Mouse (Mus musculus) erythroblast, adult 5-6 weeks (primary cell): Measurements from ENCODE around the gene Gm20479. TPM values are rescaled to one million over a fixed set of nuclear protein-coding genes. Genes with fewer than 3 reads are reported as not detected.
A peak's percentile ranks its signal among the peaks of the same experiment; 100 is the strongest.

Experiments
- ATAC-seq: replicated peaks from 2 replicates; pipeline ENCODE4 v1.8.0; 2016; ENCODE audit warnings: moderate number of reproducible peaks, mild to moderate bottlenecking, moderate TSS enrichment, inconsistent platforms; ENCODE audit not compliant: poor library complexity, low FRiP score, severe bottlenecking
- total RNA-seq, 2 experiments: library from RNA; stranded (forward) in 1 of 2; stranded (reverse) in 1 of 2; fragments of 150-400 nt in 1 of 2; fragments of 200-764, 138-1000 nt in 1 of 2; gene quantifications; 2 replicates each; pipeline versions ENCODE4 v1.2.3 to v1.2.4; 2015 to 2017; ENCODE audit warnings: low replicate concordance in 2 of 2

Gm20479 gene
- total RNA-seq, 2 experiments from 2014 or later: not detected

DNA sequence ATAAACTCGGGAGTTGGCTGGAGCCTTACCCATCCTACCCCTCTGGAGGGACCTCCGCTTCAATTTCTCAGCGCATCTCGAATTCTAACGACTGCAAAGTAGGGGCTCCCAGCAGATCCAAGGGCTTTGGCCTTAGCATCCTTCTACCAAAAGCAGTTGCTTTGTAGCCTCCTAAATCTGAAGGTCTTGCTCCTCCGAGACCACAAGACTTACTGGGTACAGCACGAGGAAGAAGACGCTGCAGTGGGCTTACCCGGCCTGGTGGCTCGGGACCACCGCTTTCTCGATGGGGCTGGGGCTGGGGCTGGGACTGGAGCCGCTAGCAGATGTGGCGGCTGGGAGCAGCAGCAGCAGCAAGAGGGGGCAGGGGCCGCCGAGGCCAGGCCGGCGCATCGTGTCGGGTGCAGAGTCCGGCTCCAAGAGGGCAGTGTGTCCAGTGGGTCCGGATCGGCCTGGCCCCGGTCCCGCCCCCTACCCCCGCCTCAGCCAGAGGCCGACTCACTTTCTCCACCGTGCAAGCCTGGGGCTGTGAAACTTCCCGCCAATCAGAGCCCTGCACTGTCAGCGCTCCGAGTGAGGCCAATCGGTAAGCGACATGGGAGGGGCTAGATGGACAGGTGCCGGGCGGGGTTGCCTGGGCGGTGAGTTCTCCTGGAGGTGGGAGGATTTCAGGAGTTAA is 19.9 kb downstream of the Gm20479 start, which contains the start of gene Ltbp4:
Gene Ltbp4 (minus strand): TSS at position 518 of the 679 bp plus-strand sequence.
- no peak for ATAC-seq

DNA sequence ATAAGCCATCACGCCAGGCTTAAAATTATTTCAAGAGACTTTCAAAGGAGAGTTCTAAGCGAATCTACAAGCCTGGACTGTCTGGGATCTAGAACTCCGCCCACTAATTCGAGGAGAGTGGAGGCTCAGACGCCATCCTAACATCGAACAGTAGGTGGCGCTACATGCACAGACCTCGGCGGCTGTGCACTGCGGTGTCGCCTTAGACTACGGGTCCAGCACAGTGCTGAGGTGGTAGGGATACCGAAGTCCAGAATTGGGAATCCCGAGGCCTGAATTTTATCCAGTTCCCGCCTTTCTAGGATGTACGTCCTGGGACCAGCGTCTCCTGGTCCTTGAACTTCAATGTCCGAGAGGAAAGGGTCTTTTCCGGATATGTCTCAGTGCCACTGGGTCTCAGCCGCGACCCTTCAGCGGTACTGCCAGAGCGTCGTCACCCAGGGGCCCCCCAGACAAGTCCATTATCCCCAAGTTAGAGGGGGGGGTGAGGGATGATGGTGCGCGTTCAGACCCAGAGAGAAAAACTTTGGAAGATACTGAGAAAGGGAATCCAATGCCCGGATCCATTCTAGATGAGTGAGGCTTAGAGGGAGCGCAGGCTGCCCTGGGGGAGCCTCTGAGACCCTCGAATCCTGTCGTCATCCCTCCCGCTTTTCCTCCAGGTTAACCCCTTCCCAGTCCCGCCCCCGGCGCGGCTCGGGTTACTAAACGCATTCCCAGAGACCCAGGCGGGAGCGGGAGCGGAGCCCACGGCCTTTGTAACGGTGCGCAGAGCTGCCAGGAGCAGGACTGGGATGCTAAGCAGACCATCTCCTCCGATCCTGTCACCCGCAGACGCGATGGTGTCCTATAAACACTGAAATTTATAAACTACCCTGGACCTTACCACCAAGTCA is 21.0 kb downstream of the Gm20479 start:
- peak; percentile 75 for ATAC-seq

DNA sequence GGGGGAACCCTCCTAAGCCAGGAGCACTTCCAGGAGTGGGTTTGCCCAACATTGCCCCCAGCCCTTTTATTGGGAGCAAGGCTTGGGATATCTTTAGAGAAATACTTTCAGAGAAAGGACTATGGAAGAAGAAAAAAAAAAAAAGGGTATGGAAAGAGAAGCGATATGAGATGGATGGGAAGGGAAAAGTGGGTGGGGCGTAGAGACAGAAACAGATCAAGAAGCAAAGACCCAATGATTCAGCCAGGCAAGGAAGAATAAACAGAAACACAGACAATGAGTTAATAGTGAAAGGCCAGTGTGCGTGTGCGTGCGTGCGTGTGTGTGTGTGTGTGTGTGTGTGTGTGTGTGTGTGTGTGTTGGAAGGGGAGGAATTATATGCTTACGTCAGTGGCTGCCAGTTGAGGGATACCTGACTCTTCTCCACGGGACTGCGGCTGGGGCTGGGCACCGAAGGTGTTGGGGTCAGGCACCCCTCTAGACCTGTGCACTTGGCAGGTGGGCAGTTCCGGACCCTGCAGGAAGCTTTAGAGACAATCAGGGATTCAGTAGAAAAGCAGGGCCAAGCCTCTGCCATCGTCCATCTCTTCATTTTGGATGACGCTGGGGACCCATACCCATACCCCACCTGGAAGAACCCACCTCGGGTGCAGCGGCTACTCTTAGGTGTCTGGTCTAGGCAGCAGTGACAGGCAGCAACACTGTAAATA is 22.1 kb downstream of the Gm20479 start:
- ATAC-seq: no peak

DNA sequence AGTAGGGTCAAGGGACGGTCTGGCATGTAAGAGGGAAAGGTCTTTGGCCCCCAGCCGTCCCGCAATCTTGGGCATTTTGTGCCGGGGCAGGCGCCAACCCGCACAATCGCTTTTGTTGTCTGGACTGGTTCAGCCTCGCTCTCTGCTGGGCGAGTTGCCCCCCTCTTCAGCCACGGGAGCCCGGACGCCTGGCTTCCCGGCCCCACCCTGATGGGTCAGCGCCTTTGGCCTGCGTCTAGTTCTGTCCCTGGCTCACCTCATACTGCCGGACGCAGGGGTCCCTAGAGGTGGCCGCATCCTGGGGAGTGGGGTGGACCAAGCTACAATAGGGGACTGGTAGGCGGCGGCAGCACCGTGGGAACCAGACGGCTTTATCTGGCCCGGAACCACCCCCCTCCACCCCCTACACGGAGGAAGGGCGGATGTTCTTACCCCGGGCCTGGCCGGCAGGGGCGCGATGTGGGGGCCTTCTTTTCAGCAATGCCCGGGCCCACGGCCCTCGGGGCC is 22.8 kb downstream of the Gm20479 start:
- no peak for ATAC-seq

DNA sequence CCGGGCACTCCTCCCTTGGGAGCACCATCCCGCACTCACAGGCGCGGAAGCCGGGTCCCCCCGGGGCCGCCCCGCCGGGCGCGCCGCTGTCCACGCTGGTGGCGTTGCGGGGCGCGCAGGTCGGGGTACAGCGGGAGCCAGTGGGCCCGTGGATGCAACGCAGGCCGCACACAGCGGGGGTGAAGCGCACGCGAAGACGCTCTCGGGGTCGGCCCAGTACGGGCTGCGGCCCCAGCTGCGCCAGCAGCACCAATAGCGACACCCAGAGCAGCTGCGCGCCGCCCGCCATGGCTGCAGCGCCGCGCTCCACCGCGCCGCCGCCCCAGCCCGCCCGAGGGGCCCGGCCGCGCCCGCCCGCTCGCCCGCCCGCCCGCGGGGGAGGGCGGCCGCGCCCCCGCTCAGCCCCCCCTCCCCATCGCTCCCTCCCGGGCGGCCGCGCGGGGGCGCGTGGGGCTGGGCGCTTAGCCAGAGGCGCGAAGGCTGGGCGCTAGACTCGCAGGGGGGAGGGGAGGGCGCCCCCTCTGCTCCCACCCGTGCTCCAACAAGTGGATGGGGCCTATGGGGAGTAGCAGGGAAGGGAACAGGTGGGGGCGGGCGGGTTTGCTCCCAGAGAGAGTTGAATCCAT is 23.8 kb downstream of the Gm20479 start:
- ATAC-seq: no peak

- peak; percentile 54 for ATAC-seq
These were observed 24.6 kb downstream of the Gm20479 start for GRCm38 (mm10) chr7:27332353-27333199.

- no peak for ATAC-seq
These were observed 25.4 kb downstream of the Gm20479 start for GRCm38 (mm10) chr7:27331854-27332253.

DNA sequence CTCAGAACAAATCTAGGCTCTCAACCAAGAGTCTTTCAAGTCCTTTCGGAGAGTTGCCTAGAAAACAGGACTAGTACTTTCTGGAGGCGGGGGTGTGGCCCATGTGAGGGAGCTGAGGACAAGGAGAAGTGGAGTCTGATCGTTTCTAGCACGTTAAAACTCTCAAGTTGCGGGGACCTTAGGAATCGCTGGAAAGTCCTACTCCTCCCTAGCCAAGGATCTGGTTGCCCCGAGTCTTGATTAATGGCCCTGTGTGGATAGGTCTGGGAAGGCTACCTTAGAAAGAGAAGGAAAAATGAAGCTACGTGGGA is 25.7 kb downstream of the Gm20479 start:
- ATAC-seq: no peak

DNA sequence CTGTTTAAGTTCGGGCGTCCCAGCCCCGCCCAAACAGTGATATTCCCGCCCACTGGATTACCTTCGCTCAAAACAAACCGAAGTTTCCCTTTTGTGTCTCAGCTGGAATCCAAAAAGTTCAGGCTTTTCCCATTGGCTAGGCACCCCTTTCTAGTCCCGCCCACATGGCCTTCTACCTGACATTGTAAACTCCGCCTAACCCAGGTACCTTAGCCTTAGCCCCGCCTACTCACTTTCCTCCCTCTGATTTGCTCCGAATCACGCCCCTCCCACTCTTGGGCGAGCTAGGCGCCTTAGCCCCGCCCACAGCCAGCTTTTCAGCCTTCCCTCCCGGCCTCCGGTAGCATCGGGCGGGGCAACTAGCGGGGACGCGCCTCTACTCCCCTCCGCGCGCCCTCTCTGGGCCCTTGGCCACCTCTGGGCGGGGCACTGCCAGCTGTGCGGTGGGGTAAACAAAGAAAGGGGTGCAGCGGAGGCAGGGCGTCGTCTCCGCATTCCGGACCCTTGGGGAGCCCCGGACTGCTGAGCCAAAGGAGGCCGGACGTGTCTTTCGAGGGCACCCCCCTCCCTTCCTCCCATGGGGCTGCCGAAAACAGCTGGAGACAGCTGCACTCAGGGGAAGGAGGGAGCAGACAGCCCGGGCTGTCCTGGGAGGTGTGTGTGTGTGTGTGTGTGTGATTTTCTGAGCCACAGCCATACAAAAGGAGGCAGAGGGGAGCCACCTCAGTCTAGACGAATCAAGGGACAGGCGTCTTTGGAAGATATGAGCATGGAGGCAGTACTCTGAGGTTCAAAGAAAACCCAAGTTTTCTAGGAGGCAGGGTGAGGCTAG is 26.3 kb downstream of the Gm20479 start:
- ATAC-seq: peak; percentile 70

- no peak for ATAC-seq
These were observed 27.2 kb downstream of the Gm20479 start for GRCm38 (mm10) chr7:27329981-27330380.

GRCm38 (mm10) chr7:27329326-27329947 is 27.8 kb downstream of the Gm20479 start:
- ATAC-seq: no peak

- ATAC-seq: no peak
These were observed 28.6 kb downstream of the Gm20479 start for GRCm38 (mm10) chr7:27328648-27329047.

GRCm38 (mm10) chr7:27328161-27328560 is 29.1 kb downstream of the Gm20479 start:
- no peak for ATAC-seq

DNA sequence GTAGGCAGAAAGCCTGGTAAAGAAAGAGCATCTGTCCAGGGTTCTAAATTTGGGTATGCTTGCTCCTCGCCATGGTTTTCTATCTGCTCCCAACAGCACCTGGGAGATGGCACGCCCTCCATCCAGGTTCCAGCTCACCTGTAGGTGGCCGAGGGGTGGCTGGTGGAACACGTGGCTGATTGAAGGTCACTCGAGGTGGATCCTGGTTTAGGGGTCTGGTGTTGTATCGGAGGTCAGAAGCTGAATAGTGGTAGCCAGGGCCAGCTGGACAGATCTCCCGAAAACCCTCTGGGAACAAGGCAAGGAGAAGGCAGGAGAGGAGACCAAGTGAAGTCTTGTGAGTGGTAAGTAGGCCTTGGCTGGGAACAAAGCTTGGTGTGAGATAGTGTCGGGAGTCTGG is 29.7 kb downstream of the Gm20479 start:
- ATAC-seq: no peak

DNA sequence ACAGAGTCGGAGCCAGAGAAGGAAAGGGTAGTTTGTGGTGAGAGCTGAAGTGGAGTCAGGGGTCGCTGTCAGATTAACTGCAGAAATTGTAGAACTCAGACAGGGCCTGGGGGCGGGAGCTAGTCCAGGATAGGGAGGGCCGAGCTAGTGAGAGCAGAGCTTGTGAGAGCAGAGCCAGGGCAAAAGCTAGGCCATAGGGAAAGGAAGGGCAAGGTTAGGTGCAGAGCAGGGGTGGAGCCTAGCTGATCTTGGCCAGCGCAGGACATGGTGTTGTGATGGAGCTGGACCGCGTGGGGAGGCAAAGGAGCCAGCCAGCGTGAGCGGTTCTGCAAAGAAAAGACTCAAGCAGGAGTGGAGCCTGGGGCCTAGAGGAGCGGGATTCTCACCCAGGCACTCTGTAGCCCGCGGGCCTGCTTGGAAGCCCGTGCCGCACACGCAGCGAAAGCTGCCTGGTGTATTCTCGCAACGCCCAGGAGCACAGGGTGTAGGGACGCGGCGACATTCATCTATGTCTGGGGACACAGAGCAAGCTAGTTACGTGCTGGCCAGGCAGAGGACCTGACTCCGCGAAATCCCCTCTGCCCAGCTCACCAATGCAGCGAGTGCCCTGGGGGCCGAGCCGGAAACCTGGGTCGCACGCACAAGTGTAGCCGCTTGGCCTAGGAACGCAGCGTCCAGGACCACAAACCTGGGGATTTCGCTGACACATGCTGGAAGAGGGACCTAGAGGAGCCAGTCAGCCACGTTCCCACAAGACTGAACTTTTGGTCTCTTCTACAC is 30.9 kb downstream of the Gm20479 start:
- no peak for ATAC-seq

GRCm38 (mm10) chr7:27325697-27326096 is 31.5 kb downstream of the Gm20479 start:
- no peak for ATAC-seq

GRCm38 (mm10) chr7:27324928-27325327 is 32.3 kb downstream of the Gm20479 start:
- no peak for ATAC-seq
